8 mouse cellular contexts compared by ENCODE assay signal in genomic region chrX:134540414-134541135, GRCm38 (mm10). TPM values are rescaled to one million over a fixed set of nuclear protein-coding genes. Genes with fewer than 3 reads are reported as not detected.
DNase-seq lines count a peak whose midpoint lies in the region; ATAC-seq and TF ChIP-seq lines count a peak whose summit lies in the region.

No protein-coding gene starts in this region.

- no peaks in the 10 kb centered on the region for H3K36me3 ChIP-seq in midbrain, embryonic 15.5 days (replicated peaks)

- H3K27ac ChIP-seq in layer of hippocampus, adult 2 months, result peak overlapping the region; percentile 55; the same call in 1 of the 2 replicates
- H3K27ac ChIP-seq in midbrain, embryonic 15.5 days, result no peak overlapping the region

- DNase-seq in layer of hippocampus, adult 2 months (ENCODE audit: low spot score in 2 of 2), result no peak
- no peak for DNase-seq in layer of hippocampus, postnatal 36 days
- DNase-seq in adipocyte (ENCODE audit: low spot score), result peak; percentile 43
- peak; percentile 17 for DNase-seq in gonadal fat pad, adult 2 months (ENCODE audit: low read depth)
- peak; percentile 6 for DNase-seq in kidney, postnatal 10 days
- no peak for DNase-seq in layer of hippocampus, postnatal 25 days (ENCODE audit: extremely low spot score in 1 of 2, low spot score in 1 of 2)
- no peak for DNase-seq in gastrocnemius, postnatal 36 days

- H3K27me3 ChIP-seq in midbrain, embryonic 15.5 days (replicated peaks), result no peaks in the 10 kb centered on the region

- 32% methylated on average over 12 of the region's 12 CpGs for WGBS in midbrain, embryonic 15.5 days

- peak overlapping the region; percentile 65 for H3K4me3 ChIP-seq in layer of hippocampus, adult 2 months
- peak overlapping the region; percentile 52 for H3K4me3 ChIP-seq in midbrain, embryonic 15.5 days

- peak overlapping the region; percentile 40; the same call in 1 of the 2 replicates for H3K9ac ChIP-seq in midbrain, embryonic 15.5 days

- H3K4me1 ChIP-seq in midbrain, embryonic 15.5 days, result no peaks in the 10 kb centered on the region

- peak; percentile 16 for ATAC-seq in midbrain, embryonic 15.5 days (replicated peaks)

- no peak for TF ChIP-seq CTCF in layer of hippocampus, adult 2 months (conservative IDR thresholded peaks at IDR 0.05)

- H3K4me2 ChIP-seq in midbrain, embryonic 15.5 days, result peak overlapping the region; percentile 68

- intact Hi-C loops in gastrocnemius, postnatal 36 days (cut with DNase I), result no loop called here

- H3K9me3 ChIP-seq in midbrain, embryonic 15.5 days, result no peaks in the 10 kb centered on the region

RNA-seq across cellular contexts. Expression of gene Timm8a1, which starts 1.1 kb away (rescaled TPM):
- 10 to 100 TPM; 15.7 to 18.3 TPM for total RNA-seq in layer of hippocampus, adult 2 months (2021)
- total RNA-seq in layer of hippocampus, postnatal 36 days (2021), result 10 to 100 TPM; 19.3 to 19.7 TPM
- 1.8 and 2.4 TPM in 2 replicates for polyA plus RNA-seq in gonadal fat pad, adult 2 months (2012; rRNA removed)
- polyA plus RNA-seq in midbrain, embryonic 15.5 days (2015; fragmentation: Nextera tagmentation; extraction: Ambion mirVana), result 37.8 and 38.1 TPM in 2 replicates
- 10 to 100 TPM; 19.8 to 21.3 TPM for total RNA-seq in layer of hippocampus, postnatal 25 days (2021)
- 10 to 100 TPM in 1 of 2 experiments, 1 to 10 TPM in 1; 9.3 to 13.4 TPM for total RNA-seq in gastrocnemius, postnatal 36 days (2021)

RNA-seq across cellular contexts. Expression of gene Btk, which starts 42.8 kb away (rescaled TPM):
- 1 to 10 TPM in 1 of 2 experiments, under 1 TPM in 1; 0.66 to 1.2 TPM for total RNA-seq in layer of hippocampus, adult 2 months (2021)
- under 1 TPM; 0.63 to 0.65 TPM for total RNA-seq in layer of hippocampus, postnatal 36 days (2021)
- 0.94 and 1.0 TPM in 2 replicates for polyA plus RNA-seq in gonadal fat pad, adult 2 months (2012; rRNA removed)
- polyA plus RNA-seq in midbrain, embryonic 15.5 days (2015; fragmentation: Nextera tagmentation; extraction: Ambion mirVana), result 0.75 and 0.77 TPM in 2 replicates
- total RNA-seq in layer of hippocampus, postnatal 25 days (2021), result under 1 TPM; 0.87 to 0.91 TPM
- under 1 TPM; 0.15 TPM for total RNA-seq in gastrocnemius, postnatal 36 days (2021)

RNA-seq across cellular contexts. Expression of gene Rpl36a, which starts 44.9 kb away (rescaled TPM):
- 100 to 1,000 TPM; 122 to 137 TPM for total RNA-seq in layer of hippocampus, adult 2 months (2021)
- 100 to 1,000 TPM; 147 TPM for total RNA-seq in layer of hippocampus, postnatal 36 days (2021)
- polyA plus RNA-seq in gonadal fat pad, adult 2 months (2012; rRNA removed), result 151 and 203 TPM in 2 replicates
- 155 and 158 TPM in 2 replicates for polyA plus RNA-seq in midbrain, embryonic 15.5 days (2015; fragmentation: Nextera tagmentation; extraction: Ambion mirVana)
- total RNA-seq in layer of hippocampus, postnatal 25 days (2021), result 100 to 1,000 TPM; 125 to 148 TPM
- total RNA-seq in gastrocnemius, postnatal 36 days (2021), result 100 to 1,000 TPM in 1 of 2 experiments, 10 to 100 TPM in 1; 83.8 to 131 TPM

Comparison
In these comparisons a context has a peak if more than half of its experiments do, and no peak if none do; other contexts are left out.
1. DNase-seq: peak in adipocyte (single experiment), gonadal fat pad, adult 2 months (single experiment) and kidney, postnatal 10 days (single experiment); none in layer of hippocampus, adult 2 months (0 of 2), layer of hippocampus, postnatal 36 days (0 of 2), layer of hippocampus, postnatal 25 days (0 of 2) and gastrocnemius, postnatal 36 days (0 of 2).